Mouse (Mus musculus): ENCODE data around the gene BC055324. TPM values are rescaled to one million over a fixed set of nuclear protein-coding genes. Genes with fewer than 3 reads are reported as not detected.

Gene BC055324
- polyA plus RNA-seq, 1 experiment from 2014 or later: 13.6 TPM

- H3K9me3 ChIP-seq (replicated peaks; ENCODE audit: control insufficient read depth, low read length): no peaks in the 10 kb centered on the region
- peak overlapping the region; percentile 93 for H3K9ac ChIP-seq (ENCODE audit: low read length)
- peak; percentile 97 for DNase-seq (ENCODE audit: low spot score)
- under 1% methylated on average over 73 of the region's 77 CpGs for WGBS
- H3K4me2 ChIP-seq (ENCODE audit: low read length): peak overlapping the region; percentile 77
- ATAC-seq: peak; percentile 96
- H3K27me3 ChIP-seq (replicated peaks; ENCODE audit: control insufficient read depth, insufficient read depth, low read length): no peaks in the 10 kb centered on the region
- H3K36me3 ChIP-seq (ENCODE audit: control insufficient read depth, insufficient read depth, low read length): peaks cover 12% of the 10 kb centered on the region
- H3K4me3 ChIP-seq (ENCODE audit: low read depth, low read length): peak overlapping the region; percentile 92
- peak overlapping the region; percentile 91 for H3K27ac ChIP-seq (ENCODE audit: low read depth, low read length)
- H3K4me1 ChIP-seq (ENCODE audit: control insufficient read depth, insufficient read depth, low read length): peaks cover 6% of the 10 kb centered on the region; the same call in 1 of the 2 replicates
These were observed 64.7 kb downstream of the BC055324 start for GRCm38 (mm10) chr1:163929636-163930457.

- H3K9me3 ChIP-seq (replicated peaks; ENCODE audit: control insufficient read depth, low read length): no peaks in the 10 kb centered on the region
- H3K27ac ChIP-seq (ENCODE audit: low read depth, low read length): peak within 1 kb of the TSS; percentile 91
- peak within 1 kb of the TSS; percentile 92 for H3K4me3 ChIP-seq (ENCODE audit: low read depth, low read length)
- H3K27me3 ChIP-seq (replicated peaks; ENCODE audit: control insufficient read depth, insufficient read depth, low read length): no peaks in the 10 kb centered on the region
- 79% methylated on average over 7 of the region's 7 CpGs for WGBS
- H3K4me1 ChIP-seq (ENCODE audit: control insufficient read depth, insufficient read depth, low read length): peaks cover 6% of the 10 kb centered on the region; the same call in 1 of the 2 replicates
- peaks cover 4% of the 10 kb centered on the region for H3K36me3 ChIP-seq (ENCODE audit: control insufficient read depth, insufficient read depth, low read length)
- ATAC-seq (no peak), DNase-seq (ENCODE audit: low spot score) (no peak)
- H3K9ac ChIP-seq (ENCODE audit: low read length): peak within 1 kb of the TSS; percentile 93
- peak within 1 kb of the TSS; percentile 77 for H3K4me2 ChIP-seq (ENCODE audit: low read length)
These were observed 65.8 kb downstream of the BC055324 start, which contains the start of gene Scyl3 for GRCm38 (mm10) chr1:163928846-163929245. TSS of gene Scyl3 (plus strand) at chr1:163929100.

- H3K27me3 ChIP-seq (replicated peaks; ENCODE audit: control insufficient read depth, insufficient read depth, low read length): no peaks in the 10 kb centered on the region
These were observed 70.5 kb downstream of the BC055324 start for GRCm38 (mm10) chr1:163924093-163924492.

GRCm38 (mm10) chr1:163917349-163918160, 77.0 kb downstream of the BC055324 start:
- no peak for ATAC-seq
- H3K9me3 ChIP-seq (replicated peaks; ENCODE audit: control insufficient read depth, low read length): no peaks in the 10 kb centered on the region
- no peak overlapping the region for H3K27ac ChIP-seq (ENCODE audit: low read depth, low read length)
- no peak overlapping the region for H3K4me2 ChIP-seq (ENCODE audit: low read length)
- DNase-seq (ENCODE audit: low spot score): no peak
- H3K9ac ChIP-seq (ENCODE audit: low read length): no peak overlapping the region
- WGBS: 94% methylated on average over 5 of the region's 5 CpGs
- no peaks in the 10 kb centered on the region for H3K27me3 ChIP-seq (replicated peaks; ENCODE audit: control insufficient read depth, insufficient read depth, low read length)
- no peaks in the 10 kb centered on the region for H3K4me1 ChIP-seq (ENCODE audit: control insufficient read depth, insufficient read depth, low read length)
- no peak overlapping the region for H3K4me3 ChIP-seq (ENCODE audit: low read depth, low read length)
- H3K36me3 ChIP-seq (ENCODE audit: control insufficient read depth, insufficient read depth, low read length): peaks cover 6% of the 10 kb centered on the region; the same call in 1 of the 2 replicates

More at GRCm38 (mm10) chr1:163924093-163924492, 70.5 kb downstream of the BC055324 start:
- ATAC-seq (no peak), DNase-seq (ENCODE audit: low spot score) (no peak)
- no peak overlapping the region for H3K4me2 ChIP-seq (ENCODE audit: low read length)
- no peak overlapping the region for H3K27ac ChIP-seq (ENCODE audit: low read depth, low read length)
- H3K4me1 ChIP-seq (ENCODE audit: control insufficient read depth, insufficient read depth, low read length): no peaks in the 10 kb centered on the region
- no peak overlapping the region for H3K9ac ChIP-seq (ENCODE audit: low read length)
- 89% methylated on average over 8 of the region's 8 CpGs for WGBS
- no peak overlapping the region for H3K4me3 ChIP-seq (ENCODE audit: low read depth, low read length)
- H3K36me3 ChIP-seq (ENCODE audit: control insufficient read depth, insufficient read depth, low read length): no peaks in the 10 kb centered on the region
- H3K9me3 ChIP-seq (replicated peaks; ENCODE audit: control insufficient read depth, low read length): no peaks in the 10 kb centered on the region

GRCm38 (mm10) chr1:163911981-163912380, 82.6 kb downstream of the BC055324 start:
- ATAC-seq (no peak), DNase-seq (ENCODE audit: low spot score) (no peak)
- Histone ChIP-seq H3K4me1 (ENCODE audit: control insufficient read depth, insufficient read depth, low read length) (no peaks in the 10 kb centered on the region), H3K9ac (ENCODE audit: low read length) (no peak overlapping the region), H3K4me2 (ENCODE audit: low read length) (no peak overlapping the region), H3K27ac (ENCODE audit: low read depth, low read length) (no peak overlapping the region), H3K27me3 (replicated peaks; ENCODE audit: control insufficient read depth, insufficient read depth, low read length) (no peaks in the 10 kb centered on the region), H3K4me3 (ENCODE audit: low read depth, low read length) (no peak overlapping the region), H3K36me3 (ENCODE audit: control insufficient read depth, insufficient read depth, low read length) (peaks cover 2% of the 10 kb centered on the region; the same call in 1 of the 2 replicates), H3K9me3 (replicated peaks; ENCODE audit: control insufficient read depth, low read length) (no peaks in the 10 kb centered on the region)
- 91% methylated on average over 11 of the region's 11 CpGs for WGBS

GRCm38 (mm10) chr1:163910785-163911184, 83.8 kb downstream of the BC055324 start:
- Histone ChIP-seq H3K4me2 (ENCODE audit: low read length) (no peak overlapping the region), H3K4me1 (ENCODE audit: control insufficient read depth, insufficient read depth, low read length) (no peaks in the 10 kb centered on the region), H3K9ac (ENCODE audit: low read length) (no peak overlapping the region), H3K9me3 (replicated peaks; ENCODE audit: control insufficient read depth, low read length) (no peaks in the 10 kb centered on the region), H3K27me3 (replicated peaks; ENCODE audit: control insufficient read depth, insufficient read depth, low read length) (no peaks in the 10 kb centered on the region), H3K27ac (ENCODE audit: low read depth, low read length) (no peak overlapping the region), H3K4me3 (ENCODE audit: low read depth, low read length) (no peak overlapping the region), H3K36me3 (ENCODE audit: control insufficient read depth, insufficient read depth, low read length) (no peaks in the 10 kb centered on the region)
- 95% methylated on average over 9 of the region's 9 CpGs for WGBS
- 0 out of 2 replicates have a peak, but pooled peaks have one; percentile 27 for ATAC-seq
- no peak for DNase-seq (ENCODE audit: low spot score)

- H3K9ac ChIP-seq (ENCODE audit: low read length): no peak overlapping the region
- WGBS: 10% methylated on average over 2 of the region's 2 CpGs
- no peaks in the 10 kb centered on the region for H3K4me1 ChIP-seq (ENCODE audit: control insufficient read depth, insufficient read depth, low read length)
- no peaks in the 10 kb centered on the region for H3K27me3 ChIP-seq (replicated peaks; ENCODE audit: control insufficient read depth, insufficient read depth, low read length)
- peak; percentile 77; the same call in 1 of the 2 replicates for ATAC-seq
- H3K27ac ChIP-seq (ENCODE audit: low read depth, low read length): no peak overlapping the region
- H3K9me3 ChIP-seq (replicated peaks; ENCODE audit: control insufficient read depth, low read length): no peaks in the 10 kb centered on the region
- no peak overlapping the region for H3K4me2 ChIP-seq (ENCODE audit: low read length)
- no peaks in the 10 kb centered on the region for H3K36me3 ChIP-seq (ENCODE audit: control insufficient read depth, insufficient read depth, low read length)
- peak; percentile 78 for DNase-seq (ENCODE audit: low spot score)
- no peak overlapping the region for H3K4me3 ChIP-seq (ENCODE audit: low read depth, low read length)
These were observed 84.3 kb downstream of the BC055324 start for GRCm38 (mm10) chr1:163910343-163910742.

- Histone ChIP-seq H3K27me3 (replicated peaks; ENCODE audit: control insufficient read depth, insufficient read depth, low read length) (no peaks in the 10 kb centered on the region), H3K9ac (ENCODE audit: low read length) (no peak overlapping the region), H3K4me1 (ENCODE audit: control insufficient read depth, insufficient read depth, low read length) (no peaks in the 10 kb centered on the region), H3K4me2 (ENCODE audit: low read length) (no peak overlapping the region), H3K27ac (ENCODE audit: low read depth, low read length) (no peak overlapping the region), H3K9me3 (replicated peaks; ENCODE audit: control insufficient read depth, low read length) (no peaks in the 10 kb centered on the region), H3K4me3 (ENCODE audit: low read depth, low read length) (no peak overlapping the region), H3K36me3 (ENCODE audit: control insufficient read depth, insufficient read depth, low read length) (no peaks in the 10 kb centered on the region)
- 67% methylated on average over 11 of the region's 11 CpGs for WGBS
- DNase-seq (ENCODE audit: low spot score): peak; percentile 9
- ATAC-seq: peak; percentile 49; the same call in 1 of the 2 replicates
These were observed 86.2 kb downstream of the BC055324 start for GRCm38 (mm10) chr1:163908389-163908788.

Data from forebrain, embryonic 14.5 days (tissue).